Mouse (Mus musculus) layer of hippocampus, adult 9-11 months (tissue): ENCODE results near the gene Mylip.
A peak's percentile ranks its signal among the peaks of the same experiment; 100 is the strongest.

ENCODE experiments used
- DNase-seq: peaks from one replicate; pipeline ENCODE4 v3.0.0; 2022

Gene Mylip

DNA sequence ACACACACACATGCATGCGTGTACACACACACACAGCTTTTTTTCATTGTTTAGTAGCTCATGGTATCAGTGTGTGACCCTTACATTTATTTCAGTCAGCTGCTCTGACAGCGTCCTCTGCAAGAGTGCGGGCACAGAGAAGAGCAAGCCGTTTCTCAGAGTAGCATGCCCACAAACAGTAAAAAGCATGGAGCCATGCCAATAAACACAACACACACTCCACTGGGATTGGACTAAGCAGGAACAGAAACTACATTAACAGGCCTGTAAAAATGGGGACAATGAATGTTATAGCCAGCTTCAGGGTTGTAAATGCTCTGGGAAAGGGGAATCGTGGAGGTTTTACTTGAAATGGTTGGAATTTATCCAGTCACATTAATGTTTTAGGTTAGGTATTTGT is 50.7 kb downstream of the Mylip start:
- no peak for DNase-seq

DNA sequence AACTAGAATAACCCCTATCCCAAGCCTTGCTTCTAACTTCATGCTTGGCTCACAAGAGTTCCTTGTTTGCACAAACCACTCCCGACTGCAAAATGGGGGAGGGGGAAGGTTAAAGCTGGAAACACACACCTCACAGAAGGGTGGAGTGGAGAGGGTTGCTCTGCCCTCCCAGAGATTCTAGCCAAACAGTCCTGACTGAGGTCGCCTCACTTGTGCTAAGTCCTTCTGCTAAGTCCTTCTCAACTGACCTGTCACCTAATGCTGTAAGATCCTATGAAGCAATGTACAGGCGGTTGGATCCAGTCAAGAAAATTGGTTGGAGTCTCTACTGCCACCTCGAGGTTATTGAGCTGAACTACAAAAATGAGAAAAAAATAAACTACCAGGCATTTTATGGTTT is 52.9 kb downstream of the Mylip start:
- DNase-seq = no peak

DNA sequence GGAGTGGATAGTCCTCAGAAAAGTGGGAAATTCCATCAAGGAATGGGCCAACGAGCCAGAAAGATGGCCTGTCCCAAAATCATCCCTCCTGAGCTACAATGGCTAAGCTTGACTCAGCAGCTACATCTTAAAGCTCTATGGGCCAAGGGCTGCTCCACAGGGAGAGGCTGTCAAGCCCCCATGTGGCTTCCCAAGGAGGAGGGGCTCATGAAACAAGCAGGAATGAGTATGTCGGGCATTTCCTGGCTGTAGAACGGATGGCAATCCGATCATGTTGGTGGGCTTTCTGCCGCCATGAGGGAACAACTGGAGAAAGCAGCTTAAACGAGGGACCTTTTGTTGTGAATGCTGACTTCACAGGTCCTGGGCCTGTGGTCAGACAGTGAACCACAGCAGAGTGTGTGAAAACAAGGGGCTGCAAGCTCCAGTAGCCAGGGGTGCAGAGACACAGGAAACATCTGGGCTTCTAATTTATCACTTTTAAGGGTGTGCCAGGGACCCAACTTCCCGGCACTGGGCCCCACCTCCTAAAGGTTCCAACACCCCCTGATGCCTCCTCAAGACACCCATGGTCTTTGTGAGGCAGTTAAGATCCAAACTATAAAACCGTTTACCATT is 53.5 kb downstream of the Mylip start:
- DNase-seq = peak; percentile 34

DNA sequence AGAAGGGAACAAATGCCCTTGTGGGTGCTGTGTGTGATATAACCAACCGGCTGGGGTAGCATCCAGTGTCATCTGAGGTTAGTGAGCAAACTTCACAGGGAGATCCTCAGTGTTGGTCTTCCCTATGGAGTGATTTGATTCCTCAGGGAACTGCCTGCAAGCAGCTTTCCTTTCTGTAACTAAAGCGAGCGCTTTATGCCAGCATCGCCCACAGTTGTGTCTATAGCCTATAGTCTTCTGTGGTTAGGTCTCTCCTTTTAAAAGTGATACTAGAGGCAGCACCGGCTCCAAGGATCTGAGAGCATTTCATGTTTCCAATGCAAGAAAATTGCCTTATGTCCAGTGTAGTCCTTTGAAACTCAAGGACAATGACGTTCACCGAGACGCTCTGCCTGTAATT is 54.7 kb downstream of the Mylip start:
- no peak for DNase-seq

DNA sequence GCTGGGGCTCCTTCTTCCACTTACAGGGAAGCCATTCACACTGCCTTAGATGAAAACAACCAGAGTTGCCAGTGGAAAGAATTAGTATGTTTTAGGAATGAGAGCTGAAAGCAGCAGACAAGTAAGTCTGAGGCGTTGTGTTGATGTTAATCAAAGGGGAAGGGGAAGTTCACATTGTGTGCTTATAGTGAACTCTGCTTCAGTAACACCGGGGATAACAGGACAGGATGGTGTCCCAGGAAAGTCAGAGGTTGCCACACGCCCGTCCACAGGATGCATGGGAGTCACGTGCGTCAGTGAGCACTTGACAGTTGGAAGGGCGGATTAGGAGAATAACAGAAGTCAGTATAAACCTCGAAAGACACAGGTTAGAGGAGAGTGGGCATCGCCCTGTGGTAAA is 55.1 kb downstream of the Mylip start:
- DNase-seq = no peak

DNA sequence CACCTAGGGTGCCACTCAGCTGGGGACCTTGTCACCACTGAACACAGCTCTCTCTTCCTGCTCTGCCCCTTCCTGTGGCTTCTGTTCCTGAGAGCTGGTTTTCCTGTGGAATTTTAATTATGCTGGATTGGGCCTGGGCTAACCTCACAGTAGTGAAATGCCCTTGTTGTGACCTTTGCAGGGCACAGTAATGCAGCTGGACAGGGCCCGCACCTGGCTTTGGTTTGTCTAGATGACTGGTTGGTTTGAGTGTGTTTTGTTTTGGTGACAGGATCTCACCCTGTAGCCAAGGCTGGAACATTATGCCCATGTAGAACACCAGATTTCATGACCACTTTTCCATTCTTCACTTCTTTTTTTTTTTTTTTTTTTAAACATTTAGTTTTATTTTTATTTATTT is 57.1 kb downstream of the Mylip start:
- no peak for DNase-seq

DNA sequence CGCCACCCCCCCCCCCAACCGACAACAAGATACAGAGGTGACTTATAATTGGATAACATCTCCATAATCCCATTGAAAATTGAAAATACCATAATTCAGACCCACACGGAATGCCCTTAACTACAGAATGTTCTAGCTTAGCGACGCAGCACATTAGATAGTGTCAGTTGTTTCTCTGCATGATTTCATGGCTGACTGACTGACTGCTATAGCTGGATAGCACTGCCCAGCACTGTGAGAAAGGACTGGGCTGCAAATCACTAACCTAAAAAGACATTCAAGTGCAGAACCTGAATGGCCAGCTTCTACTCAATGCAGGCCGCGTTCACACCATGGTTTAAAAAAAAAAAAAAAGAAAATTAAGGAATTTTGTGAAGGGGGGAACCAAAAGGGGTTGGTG is 62.9 kb downstream of the Mylip start:
- no peak for DNase-seq

DNA sequence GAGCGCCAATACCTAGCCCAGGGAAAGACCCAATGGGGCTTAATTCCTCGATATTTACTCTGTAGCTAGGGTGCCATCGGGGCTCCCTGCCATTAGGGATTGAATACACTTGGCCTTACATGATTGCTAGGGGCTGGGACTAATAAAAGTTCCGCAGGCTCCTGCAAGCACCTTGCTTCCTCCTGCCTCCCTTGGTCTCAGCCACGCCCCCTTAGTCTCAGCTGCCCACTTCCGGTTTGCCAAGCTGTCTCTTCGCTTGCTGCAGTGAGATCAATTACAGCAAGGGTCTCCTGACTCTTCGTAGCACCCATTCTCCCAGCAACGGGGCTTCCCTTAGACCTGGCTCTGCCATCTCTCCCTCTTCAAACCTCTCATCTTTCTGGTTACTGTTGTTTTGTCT is 63.5 kb downstream of the Mylip start:
- no peak for DNase-seq

DNA sequence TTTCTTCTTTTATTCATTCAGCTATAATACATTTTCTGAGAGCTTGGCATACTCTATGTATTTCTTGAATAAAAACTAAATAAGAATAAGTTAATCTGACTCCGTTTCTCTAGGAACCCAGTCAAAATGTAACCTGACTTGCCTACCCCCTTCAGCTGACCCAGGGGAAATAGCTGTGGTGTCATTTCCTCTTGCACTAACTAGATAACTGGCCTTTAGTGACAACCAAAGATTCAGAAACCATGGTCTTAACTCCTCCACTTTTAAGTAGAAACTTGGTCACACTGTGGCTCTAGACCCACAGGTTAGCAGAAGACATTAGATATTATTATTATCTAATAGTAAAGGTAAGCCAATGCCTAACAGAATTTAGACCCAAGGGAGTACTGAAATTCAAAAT is 64.5 kb downstream of the Mylip start:
- DNase-seq = no peak

DNA sequence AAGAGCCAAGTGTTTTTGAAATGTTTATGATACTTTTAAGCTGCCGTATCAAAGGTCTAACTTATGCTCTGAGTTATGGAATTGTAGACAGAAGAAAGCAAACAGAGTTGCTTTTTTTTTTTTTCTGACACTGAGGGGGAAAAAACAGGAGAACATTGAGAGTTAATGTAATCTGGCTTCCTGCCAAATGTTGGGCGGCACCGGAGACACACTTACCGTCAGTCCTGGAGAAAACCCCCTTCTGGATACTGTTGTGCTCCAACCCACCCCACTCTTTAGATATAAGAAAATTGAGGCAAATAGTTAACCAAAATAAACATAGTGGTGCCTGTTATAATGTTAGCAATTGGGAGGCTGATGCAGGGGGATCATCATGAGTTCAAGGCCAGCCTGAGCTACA is 65.1 kb downstream of the Mylip start:
- DNase-seq = no peak

DNA sequence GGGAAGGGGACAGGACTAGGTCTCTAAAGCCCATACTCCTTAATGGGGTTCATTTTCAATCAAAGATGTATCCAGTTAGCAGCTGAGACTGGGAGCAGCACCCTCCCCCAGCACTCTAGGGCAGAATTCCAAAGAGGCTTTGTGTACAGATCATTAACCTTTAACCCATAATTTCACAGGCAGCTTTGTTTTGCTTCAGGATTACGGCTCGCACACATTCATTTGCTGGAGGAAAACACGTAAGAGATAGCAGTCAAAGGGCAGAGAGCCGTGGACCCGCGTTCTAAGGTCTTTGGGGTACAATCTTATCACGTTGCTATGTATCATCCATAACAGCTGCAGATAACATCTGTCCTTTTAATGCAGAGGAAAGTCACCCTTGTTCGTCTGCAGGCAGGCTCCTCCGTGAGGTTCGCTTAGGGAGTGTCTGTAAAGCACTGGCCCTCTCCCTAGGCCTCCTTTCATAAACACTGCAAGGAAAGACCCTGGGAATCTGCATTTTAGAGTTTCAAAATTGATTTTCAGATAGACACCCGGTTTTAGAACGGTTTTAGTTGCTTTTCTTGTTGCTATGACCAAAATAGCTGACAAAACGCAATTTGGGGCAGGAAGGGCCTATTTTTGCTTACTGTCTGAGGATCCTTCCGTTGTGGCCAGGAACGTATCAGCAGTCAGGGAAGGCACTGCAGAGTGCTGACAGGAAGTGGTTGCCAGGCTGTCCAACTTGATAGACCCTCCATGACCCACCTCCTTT is 65.7 kb downstream of the Mylip start:
- DNase-seq = peak; percentile 73

DNA sequence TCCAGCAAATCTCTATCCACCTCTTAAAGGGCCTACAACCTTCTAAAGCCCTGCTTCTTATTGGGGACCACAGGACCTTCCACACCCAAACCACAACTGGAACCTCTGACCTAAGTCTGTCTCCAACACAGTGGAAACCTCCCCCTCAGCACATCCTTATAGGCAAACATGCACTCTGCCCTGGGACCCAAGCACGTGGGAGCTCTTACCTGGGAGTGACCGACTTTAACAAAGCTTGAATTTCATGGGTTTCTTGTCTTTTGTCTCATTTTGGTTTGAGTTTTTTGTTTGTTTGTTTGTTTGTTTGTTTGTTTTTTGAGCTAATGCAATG is 66.3 kb downstream of the Mylip start:
- DNase-seq = no peak

DNA sequence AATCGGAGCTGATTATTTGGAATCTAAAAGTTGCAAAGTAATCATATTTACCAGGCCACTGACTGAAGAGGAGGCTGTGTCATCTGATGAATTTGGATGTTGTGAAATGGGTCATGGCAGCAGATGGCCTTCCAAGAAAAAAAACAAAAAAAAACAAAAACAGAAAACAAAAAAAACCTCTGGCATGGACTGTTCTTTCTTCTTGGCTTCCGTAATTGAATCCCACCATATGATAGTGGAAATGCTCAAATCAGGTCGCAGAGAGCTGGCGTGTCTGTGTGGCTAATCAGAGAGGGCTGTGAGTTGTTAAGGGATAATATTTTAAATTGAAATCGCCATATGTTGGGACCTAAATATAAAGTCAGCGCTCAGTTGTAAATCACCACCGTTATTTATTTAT is 67.9 kb downstream of the Mylip start:
- no peak for DNase-seq

DNA sequence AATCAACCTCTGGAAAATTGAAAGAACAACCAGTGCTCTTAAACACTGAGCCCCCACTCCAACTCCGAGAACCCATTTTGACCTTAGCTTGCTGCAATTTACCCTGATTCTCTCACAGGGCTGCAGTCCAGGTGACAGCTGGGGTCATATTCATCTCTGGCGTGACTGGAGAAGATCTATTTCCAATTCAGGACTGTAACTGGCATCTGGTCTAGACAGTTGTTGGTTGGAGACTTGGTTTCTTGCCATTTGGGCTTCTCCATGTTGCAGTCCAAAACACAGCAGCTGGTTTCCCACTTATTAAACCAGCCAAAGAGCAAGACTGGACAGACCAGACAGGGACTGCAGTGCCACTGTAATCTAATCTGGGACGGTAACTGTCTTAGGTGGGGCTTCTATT is 70.6 kb downstream of the Mylip start:
- DNase-seq = no peak

DNA sequence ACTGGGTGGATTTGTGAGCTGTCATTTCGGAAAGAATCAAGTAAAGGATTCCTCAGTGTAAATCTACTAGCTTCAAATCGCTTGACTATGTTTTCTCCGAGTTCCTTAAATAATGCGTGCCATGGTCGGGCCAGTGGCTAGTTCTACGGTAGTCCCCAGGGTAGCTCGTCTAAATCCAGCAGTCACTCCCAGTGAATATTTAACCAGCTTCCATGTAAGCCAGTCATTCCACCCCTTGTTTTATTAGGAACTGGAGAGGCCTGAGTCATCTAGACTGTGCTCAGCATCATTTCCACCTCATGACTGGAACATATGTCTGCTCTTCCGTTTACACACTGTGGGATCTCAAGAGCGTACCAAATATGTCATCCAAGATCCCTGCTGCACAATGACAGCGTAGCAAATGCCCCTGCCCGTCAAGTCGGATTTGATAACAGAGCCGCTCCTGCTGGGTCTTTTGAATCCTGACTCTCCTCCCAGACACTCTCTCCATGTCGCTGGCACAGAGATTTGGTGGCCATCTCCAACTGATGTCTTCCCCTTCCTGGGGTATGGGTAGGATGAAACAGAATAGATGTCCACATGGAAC is 71.9 kb downstream of the Mylip start:
- DNase-seq = peak; percentile 44
